Mouse (Mus musculus): ENCODE measurements at regions not wholly inside any gene's neighbourhood (a gene's known extent, or its start where the extent isn't known, plus 50 kb on each side); places are given as distances from the start of the nearest gene placed in this dataset.

DNA sequence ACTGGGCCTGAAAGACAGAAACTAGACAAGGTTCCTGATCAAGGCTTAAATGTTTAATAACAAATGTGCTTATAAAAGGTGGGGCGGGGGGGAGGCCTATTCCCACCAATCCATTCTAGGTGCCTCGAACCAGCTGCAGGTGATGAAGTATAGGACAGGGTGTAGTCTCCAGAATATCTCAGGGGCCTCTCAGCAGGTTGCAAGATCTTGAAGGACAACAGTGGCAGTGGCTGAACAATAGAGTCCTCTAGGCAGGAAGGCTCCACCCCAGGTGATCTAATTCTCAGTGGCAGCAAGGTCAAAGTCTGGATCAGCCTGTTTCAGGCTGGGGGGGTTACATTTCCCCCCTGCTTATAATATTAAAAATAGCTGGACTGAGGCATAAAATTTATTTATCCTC, 654.8 kb upstream of the Cdh7 start:
- peak; percentile 89 for DNase-seq (ENCODE audit: low read depth, low spot score)

GRCm38 (mm10) chr1:109328086-109328485, 654.1 kb upstream of the Cdh7 start:
- peak; percentile 90 for DNase-seq (ENCODE audit: low read depth, low spot score)

GRCm38 (mm10) chr1:109340274-109340673, 642.0 kb upstream of the Cdh7 start:
- DNase-seq (ENCODE audit: low read depth, low spot score), result no peak

DNA sequence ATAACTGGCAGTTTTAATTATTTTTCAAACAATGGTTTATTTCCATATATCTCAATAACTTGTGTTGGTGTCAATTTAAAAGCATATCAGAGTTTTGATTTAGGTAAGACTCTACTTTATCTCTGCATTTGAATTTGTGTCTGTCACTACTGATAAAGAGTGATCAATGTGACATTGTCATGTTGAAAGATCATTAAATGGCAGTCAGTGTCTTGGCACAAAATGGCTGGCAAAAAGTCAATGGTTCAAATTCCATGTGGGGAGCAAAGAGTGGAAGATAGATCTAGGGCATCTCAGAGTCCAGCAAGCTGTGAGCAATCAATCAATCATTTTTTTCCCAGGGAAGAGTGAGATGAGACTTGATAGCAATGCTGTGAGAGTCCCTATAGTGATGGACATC, 612.9 kb upstream of the Cdh7 start:
- no peak for DNase-seq (ENCODE audit: low read depth, low spot score)

All from R1 (cell line).